Mouse (Mus musculus) brain, embryonic 14.5 days (tissue): ENCODE results near the gene Amz1. TPM values are rescaled to one million over a fixed set of nuclear protein-coding genes. Genes with fewer than 3 reads are reported as not detected.
A peak's percentile ranks its signal among the peaks of the same experiment; 100 is the strongest.

Experiments used
- DNase-seq: peaks from one replicate; pipeline ENCODE4 v3.0.0-alpha.2; 2011; ENCODE audit warnings: low read depth
- CTCF ChIP-seq: fragments of 200-500 bp; IDR thresholded peaks from 2 replicates; pipeline ENCODE4 v1.5.1; 2012; ENCODE audit warnings: inconsistent platforms, mild to moderate bottlenecking, moderate library complexity, borderline replicate concordance; ENCODE audit not compliant: insufficient read depth, insufficient read length; ENCODE audit errors: extremely low read depth
- POLR2A ChIP-seq: fragments of 200-500 bp; IDR thresholded peaks from 2 replicates; pipeline ENCODE4 v1.6.1; 2012; ENCODE audit warnings: mild to moderate bottlenecking, inconsistent platforms, borderline replicate concordance; ENCODE audit not compliant: poor library complexity, insufficient read depth, insufficient read length, severe bottlenecking; ENCODE audit errors: extremely low read depth
- polyA plus RNA-seq: library from polyadenylated mRNA; depleted of rRNA; stranded (reverse); fragments of >200 nt; gene quantifications from 2 replicates; pipeline ENCODE4 v1.2.3, GENCODE M21; 2012; rRNA removed

Amz1 gene
- polyA plus RNA-seq: 3.2 and 3.5 TPM in 2 replicates

- peak; percentile 95 for DNase-seq
- TF ChIP-seq CTCF (0 out of 2 replicates have a peak, but pooled peaks have one; percentile 6), POLR2A (no peak)
Measured at GRCm38 (mm10) chr5:140723822-140724221, at the start of gene Amz1. Amz1 (plus strand) TSS chr5:140724127.

DNA sequence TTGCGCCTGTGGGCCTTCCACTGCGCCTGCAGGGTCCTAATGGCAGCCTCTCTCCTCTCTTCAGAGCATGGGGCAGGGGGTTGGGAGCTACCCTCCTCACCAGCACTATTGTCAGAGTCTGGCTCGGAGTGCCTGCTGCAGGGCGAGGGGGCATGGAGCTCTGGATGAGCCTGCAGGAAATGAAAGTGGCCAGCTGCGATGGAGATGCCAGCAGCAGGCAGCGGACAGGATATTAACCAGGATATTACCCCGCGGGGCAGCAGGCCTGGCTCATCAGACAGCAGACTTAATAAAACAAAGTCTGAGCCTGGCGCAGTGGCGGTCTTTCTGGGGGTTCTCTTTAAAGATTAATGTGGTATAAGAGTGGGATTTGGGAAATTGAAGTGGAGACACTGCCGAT is 48.8 kb upstream of the Amz1 start:
- DNase-seq: peak; percentile 53
- TF ChIP-seq POLR2A (no peak), CTCF (no peak)

- no peak for DNase-seq
- TF ChIP-seq CTCF (no peak), POLR2A (no peak)
Measured at GRCm38 (mm10) chr5:140675640-140676039, 48.3 kb upstream of the Amz1 start.

DNA sequence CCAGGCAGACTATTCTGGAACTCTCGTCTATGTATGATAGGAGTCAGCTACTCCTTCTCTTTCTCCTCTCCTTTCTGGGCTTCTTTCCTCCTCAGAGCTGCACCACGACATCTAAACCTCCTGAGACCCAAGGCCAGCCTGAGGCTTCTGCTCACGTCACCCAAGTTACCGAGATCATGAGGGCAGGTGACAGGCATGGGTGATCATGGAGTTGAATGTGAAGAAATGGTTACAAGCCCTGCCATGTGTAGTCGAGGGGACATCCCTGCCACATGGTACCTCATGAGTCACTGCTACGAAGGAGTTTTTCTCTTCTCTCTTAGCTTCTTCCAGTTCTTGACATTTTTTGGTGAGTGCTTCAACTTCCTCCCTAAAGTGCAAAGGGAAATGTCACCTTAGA is 46.8 kb upstream of the Amz1 start:
- no peak for DNase-seq
- no peak for TF ChIP-seq POLR2A
- TF ChIP-seq CTCF: no peak

GRCm38 (mm10) chr5:140680051-140680450 is 43.9 kb upstream of the Amz1 start:
- no peak for TF ChIP-seq POLR2A
- no peak for TF ChIP-seq CTCF

DNA sequence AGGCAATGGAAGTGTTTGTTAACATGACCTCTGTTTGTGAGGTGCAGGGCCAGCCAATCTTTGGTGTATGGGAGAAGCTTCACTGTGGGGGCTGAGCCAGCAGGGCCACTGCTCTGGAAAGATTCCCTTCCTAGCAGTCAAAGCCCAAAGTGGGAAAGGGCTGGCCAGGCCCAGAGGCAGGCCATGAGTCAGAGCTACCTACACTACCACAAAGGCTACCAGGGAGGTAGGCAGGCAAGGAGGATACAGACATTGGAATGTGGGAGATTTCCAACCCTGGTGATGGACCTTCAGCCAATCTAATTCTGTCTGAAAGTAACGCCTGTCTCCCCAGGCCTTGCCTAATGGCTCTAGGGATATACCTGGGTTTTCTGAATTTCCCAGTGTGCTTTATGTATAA is 43.0 kb upstream of the Amz1 start:
- TF ChIP-seq CTCF: no peak
- TF ChIP-seq POLR2A: no peak
- DNase-seq: no peak

More at GRCm38 (mm10) chr5:140680051-140680450, 43.9 kb upstream of the Amz1 start:
- DNase-seq: no peak

GRCm38 (mm10) chr5:140682113-140682512 is 41.8 kb upstream of the Amz1 start:
- TF ChIP-seq POLR2A (no peak), CTCF (no peak)
- DNase-seq: no peak

GRCm38 (mm10) chr5:140684343-140685148 is 39.4 kb upstream of the Amz1 start:
- peak; percentile 81 for DNase-seq
- TF ChIP-seq CTCF (peak; percentile 86), POLR2A (no peak)

- DNase-seq: no peak
- no peak for TF ChIP-seq POLR2A
- no peak for TF ChIP-seq CTCF
Measured at GRCm38 (mm10) chr5:140688434-140688833, 35.5 kb upstream of the Amz1 start.

DNA sequence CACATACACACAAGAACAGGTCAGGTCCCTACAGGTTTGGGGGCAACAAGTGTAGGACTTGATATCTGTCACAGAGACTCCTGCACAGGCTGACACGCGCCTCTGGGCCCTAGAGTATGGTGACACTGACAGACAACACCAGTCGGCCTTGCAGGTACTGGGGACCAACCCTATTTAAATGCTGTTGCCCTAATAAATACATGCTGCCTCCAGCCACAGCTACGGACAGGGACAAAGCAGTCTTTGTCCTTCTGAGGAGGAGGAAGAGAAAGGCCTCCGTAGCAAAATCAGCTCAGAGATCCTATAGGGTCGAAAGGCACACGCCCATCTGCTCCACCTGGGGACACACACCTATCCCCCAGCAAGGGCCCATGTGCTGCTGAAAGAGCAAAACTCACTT is 27.9 kb upstream of the Amz1 start:
- no peak for TF ChIP-seq CTCF
- no peak for TF ChIP-seq POLR2A
- DNase-seq: no peak

GRCm38 (mm10) chr5:140699776-140700175 is 24.2 kb upstream of the Amz1 start:
- no peak for TF ChIP-seq POLR2A
- no peak for TF ChIP-seq CTCF
- DNase-seq: no peak

DNA sequence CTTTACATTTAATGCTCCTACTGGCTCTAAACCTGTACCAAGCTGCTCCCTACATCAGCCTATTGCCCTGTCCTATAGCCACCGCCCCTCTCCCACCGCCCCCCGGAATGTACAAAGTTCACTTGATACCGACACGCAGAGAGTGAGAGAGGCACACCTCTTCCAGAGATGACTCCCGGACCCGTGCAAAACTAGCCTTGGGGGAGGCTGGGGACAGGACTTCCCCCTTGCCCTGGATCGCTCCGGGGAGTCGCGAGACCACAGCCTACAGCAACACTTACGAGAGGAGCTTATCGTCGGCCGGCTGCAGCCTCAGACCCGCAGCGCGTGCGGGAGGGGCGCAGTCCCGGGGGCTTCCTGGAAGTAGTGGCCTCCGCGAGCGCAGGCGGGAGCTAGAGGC is 22.3 kb upstream of the Amz1 start:
- TF ChIP-seq POLR2A (no peak), CTCF (no peak)
- DNase-seq: no peak
